Mouse (Mus musculus) gastrocnemius, postnatal 14 days (tissue): ENCODE data around the gene Rap2a. TPM values are rescaled to one million over a fixed set of nuclear protein-coding genes. Genes with fewer than 3 reads are reported as not detected.

Source experiments
- DNase-seq: peaks from one replicate; pipeline ENCODE4 v3.0.0; 2021; ENCODE audit warnings: mixed read lengths
- intact Hi-C: fragments of 180-260 bp; cut with DNase I; formaldehyde crosslinking; loops from one replicate; pipeline ENCODE4 v1.15.1; 2025; ENCODE audit warnings: low total_unique reads
- total RNA-seq, 2 experiments: library from RNA; stranded (reverse); gene quantifications; 2 replicates each; pipeline ENCODE4 v1.2.3; 2021

Rap2a gene
- total RNA-seq, 2 experiments from 2014 or later = 7.6 to 10.2 TPM

DNA sequence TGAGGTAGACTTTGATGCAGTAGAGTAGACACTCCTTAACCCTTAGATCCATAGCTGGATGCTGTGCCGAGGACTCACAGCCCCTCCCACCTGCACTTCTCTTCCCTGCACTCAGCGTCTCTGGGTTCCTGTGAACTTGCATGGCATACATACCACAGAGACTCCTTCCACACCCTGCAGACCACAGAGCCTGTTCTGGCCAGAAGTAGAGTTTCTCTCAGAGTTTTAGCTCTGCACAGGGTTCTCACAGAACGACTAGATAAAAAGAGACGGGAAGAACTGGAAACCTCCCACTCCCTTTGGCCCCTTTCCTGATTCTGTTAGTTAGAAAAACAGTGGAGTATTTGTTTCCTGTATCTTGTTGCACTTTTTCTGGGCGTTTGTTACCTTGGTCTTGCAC, 18.0 kb downstream of the Rap2a start:
- DNase-seq = no peak
- intact Hi-C loops = no loop called here

DNA sequence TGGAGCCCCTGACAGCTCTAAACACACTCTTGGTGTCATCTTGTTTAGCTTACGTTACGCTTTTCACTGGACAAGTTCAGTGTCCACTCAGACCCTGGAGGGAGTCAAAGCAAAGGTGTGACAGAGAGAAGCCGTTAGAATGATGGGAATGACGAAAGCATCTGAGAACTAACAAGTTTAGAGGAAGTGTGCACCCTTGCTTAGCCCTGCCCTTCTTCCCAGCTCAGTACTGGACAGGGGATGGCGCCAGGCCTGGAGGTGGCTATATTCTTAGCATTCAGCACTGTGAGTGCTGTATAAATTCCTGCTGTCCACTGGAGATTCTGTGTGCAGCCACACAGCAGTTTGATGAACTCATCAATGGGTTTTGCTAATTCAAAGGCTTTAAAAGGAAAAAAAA, 18.6 kb downstream of the Rap2a start:
- intact Hi-C loops = no loop called here
- DNase-seq = no peak

DNA sequence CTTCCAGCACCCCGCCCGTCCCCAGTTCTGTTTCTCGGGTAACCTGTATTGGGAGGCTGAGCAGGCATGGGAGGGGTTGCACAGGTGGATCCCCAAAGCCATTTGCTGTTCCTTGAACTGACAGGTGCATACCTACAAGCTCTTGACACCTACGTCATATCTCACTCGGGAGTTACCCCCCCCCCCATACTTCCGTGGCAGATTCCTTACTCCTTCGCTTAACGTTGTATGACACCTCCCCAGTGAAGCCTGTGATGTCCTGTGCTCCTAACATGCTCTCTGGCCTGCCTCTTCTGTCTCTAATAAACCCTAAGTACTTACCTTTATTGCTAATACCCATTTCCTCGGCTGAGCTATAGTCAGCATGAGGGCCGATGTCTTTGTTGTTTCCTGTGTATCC, 20.9 kb downstream of the Rap2a start:
- no peak for DNase-seq
- intact Hi-C loops = no loop called here

DNA sequence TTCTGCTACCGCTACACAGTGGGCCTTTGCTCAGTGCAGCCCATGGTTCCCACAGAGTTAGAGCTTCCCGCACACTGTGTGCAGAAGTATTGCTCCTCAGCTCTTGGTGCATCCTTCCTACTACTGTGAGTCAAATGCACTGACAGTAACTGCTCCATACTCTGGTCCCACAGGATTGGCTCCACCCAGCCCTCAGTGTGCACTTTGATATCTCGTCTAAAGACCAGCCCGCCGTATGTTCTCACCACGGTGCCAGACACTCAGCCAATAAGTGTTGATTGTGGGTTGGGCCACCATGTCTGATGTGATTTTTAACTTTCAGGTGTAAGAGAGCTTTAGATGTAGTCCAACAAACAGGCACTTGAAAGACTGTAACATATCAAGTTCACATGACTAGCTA, 21.4 kb downstream of the Rap2a start:
- DNase-seq = no peak
- intact Hi-C loops = no loop called here

DNA sequence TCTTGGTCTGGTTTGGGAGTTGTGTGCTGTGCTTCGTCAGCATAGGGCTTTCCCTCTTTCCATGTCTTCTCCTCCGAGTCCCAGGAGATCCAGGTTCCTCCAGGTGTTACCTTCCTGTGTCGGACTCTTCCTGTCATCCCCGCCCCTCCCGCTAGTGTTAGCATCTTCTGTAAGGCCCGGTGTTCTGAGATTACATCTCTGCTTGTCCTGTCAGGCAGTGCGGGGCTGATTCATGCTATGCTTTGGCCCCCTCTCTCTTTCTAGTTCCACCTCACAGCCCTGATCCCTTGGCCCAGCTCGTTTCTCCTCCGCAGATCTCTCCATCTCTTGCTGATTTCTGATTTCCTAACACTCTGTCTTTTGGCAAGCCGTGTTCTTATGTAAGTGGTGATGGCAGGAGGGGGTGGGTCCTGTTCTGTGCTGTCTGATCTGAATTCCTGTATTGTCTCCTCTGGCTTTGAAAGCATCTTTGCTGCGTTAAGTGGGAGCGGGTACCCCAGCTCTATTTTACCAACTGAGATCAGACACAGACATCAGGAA, 21.8 kb downstream of the Rap2a start:
- intact Hi-C loops = no loop called here
- DNase-seq = no peak

DNA sequence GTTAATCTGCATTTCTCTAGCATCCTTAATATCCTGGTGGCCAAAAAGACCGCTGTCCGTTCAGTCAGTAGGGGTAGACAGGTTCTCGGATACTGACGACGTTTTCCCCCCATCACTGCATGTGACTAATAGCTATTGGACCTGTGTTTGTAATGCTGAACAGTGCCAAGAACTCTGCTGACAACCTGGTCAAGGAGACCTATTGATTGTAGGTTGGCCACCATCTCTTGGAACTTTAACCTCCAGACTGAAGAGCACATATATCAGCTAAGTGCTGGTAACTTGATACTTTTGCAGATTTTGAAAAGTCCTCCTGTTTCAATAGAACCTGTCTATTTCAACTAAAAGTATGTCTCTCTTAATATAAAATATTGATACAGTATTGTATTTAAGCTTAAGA, 22.5 kb downstream of the Rap2a start:
- DNase-seq = no peak
- intact Hi-C loops = no loop called here

DNA sequence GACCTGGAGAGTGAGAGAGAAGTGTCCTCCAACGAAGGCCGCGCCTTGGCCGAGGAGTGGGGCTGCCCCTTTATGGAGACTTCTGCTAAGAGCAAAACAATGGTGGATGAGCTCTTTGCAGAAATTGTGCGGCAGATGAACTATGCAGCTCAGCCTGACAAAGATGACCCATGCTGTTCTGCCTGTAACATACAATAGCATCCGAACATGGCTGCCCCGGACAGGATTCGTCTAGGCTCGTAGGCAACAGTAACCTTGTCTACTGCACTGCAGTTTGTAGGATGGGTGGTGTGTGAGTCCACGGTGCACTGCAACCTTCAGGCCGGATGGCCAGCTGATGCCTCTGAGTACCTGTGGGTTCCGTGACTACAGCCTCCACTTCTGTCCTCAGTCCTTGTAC, 25.4 kb downstream of the Rap2a start:
- DNase-seq = no peak
- intact Hi-C loops = no loop called here

DNA sequence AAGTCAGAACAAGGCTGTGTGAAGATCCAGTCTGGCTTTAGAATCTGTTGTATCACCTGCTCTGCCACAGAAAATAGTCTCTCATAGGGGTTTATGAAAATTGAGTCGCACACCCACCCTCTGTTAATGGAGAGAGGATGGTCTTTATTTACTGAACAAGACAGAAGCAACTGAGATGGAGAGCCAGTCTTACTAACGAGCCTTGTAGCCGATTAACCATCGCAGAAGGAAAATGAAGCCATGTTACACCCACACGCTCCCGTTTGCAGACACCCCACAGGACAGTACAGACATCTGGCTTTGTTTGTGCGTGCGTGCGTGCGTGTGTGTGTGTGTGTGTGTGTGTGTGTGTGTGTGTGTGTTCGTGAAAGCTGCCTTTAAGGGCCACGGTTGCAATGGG, 26.2 kb downstream of the Rap2a start:
- intact Hi-C loops = no loop called here
- no peak for DNase-seq

DNA sequence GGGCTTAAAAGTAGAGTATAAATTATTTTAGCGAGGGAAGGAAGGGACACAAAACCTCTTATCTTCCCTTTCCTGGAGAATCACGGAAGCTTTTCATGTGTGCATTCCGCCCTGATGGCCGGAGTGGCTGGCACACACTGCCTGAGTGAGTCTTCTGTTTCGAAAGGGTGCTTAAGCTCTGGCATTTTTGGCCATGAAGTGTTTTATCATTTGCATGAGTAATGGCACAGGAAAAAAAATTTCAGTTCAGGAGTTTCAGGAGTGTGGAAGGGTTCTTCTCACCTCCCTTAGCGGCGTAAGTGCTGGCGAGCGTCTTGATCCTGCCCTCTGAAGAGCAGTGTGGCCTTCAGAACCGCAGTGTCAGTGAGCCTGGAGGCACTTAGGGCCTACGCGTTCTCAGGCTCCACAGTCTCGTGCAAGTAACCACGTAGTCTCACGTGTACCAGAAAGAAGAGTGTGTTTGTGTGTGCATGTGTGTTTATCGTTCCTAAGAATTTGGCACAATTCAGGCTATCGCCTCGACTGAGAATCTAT, 26.8 kb downstream of the Rap2a start:
- intact Hi-C loops = no loop called here
- no peak for DNase-seq

DNA sequence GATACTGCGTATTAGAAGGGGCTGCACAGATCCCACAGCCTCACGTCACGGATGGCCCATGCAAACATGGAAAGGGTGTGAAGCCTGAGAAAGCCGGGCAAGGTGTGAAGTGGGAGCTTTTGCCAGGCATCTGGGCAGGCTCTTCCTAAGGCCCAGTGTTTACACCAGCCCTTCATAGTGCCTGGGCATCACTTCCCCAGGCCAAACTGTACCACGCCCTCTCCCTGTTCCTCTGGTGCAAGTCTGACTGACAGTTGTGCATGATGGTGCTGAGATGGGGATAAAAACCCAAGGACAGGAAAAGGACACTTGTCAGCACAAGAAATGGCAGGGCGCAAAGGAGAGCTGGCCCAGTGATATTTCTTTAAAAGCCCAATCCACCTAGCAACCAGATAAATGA, 27.7 kb downstream of the Rap2a start:
- no peak for DNase-seq
- intact Hi-C loops = no loop called here

DNA sequence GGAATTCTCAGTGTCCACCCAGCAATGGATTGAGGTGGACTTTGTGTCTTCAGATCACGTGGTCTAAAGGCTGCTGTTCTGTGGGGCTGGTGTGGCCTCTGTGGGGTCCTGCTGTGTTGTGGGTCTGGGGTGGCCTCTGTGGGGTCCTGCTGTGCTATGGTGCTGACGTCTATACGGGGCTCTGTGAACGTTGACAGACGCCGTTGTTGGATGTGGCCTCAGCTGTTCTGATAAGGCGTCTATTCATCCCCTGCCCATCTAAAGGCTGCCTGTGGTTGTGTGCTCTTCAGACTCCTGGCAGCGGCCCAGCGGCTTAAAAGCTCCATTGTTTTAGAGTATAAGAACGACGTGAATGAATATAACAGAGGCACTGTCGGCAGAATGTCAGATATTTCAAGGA, 29.3 kb downstream of the Rap2a start:
- DNase-seq = no peak

DNA sequence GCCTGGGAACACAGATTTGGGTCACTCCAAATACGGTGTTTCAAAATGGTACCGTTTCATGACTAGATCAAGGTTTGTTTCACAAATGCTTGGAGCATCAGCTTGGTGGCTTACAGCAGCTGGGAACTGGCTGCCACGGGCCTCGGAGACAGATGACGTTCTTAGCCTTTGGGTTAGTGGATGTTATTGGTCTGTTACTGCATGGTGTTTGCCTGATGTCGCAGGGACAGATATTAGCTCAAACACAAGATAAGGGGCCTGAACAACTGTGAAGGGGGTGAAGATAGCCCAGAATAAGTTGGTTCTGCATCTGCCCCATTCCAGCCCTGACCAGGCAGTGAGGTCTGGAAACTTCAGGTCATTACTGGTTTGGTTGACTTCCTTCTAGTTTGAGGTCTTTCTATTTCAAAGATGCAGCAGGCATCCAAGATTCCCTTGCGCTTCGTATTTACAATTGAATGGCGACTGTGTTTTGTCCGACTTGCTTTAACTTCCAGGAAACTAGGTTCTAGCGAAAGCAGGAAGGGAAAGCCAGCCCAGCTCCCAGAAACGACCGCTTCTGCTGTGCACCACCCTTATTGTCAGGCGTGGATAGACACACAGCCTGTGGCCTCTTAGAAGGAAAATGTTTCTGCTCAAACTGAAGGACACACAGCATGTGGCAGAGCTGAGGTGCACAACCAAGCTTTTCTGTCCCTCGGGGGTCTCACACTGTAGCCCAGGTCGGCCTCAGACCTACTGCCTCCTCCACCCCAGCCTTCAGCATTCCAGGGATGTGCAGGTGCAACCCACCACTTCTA, 30.5 kb downstream of the Rap2a start:
- intact Hi-C loops = no loop called here
- DNase-seq = no peak

More for the DNA sequence above, 29.3 kb downstream of the Rap2a start:
- intact Hi-C loops = no loop called here

DNA sequence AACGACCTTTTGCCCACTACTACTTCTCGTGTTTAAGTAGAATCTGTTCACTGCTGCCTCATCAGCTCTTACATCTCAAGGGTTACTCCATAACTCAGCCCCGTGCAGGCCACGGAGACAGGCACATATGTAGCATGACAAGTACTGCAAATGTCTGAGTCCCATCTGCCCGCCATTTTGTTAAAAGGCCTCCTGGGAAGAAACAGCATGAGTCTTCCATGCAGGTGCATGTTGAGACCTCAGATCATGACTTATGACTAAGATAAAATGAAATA, 31.1 kb downstream of the Rap2a start:
- intact Hi-C loops = no loop called here
- DNase-seq = no peak

DNA sequence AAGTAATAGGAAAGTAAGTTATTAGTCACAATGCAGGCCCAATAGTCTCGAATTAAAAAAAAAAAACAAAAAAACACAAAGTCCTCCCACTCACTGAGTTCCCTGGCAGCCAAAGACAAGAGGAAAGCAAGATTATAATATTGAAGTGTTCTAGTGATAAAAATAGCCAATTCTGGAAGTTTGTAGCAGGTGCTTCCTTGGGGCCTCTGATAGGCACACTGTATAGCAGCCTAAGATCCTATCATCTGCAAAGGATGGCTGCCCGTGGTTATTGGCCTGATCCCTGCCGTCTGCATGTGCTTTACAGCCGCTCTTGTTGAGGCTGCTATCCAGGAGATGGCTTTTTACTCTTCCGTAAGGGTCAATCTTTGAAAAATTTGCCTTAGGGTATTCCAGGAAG, 33.6 kb downstream of the Rap2a start:
- DNase-seq = no peak
- intact Hi-C loops = no loop called here

DNA sequence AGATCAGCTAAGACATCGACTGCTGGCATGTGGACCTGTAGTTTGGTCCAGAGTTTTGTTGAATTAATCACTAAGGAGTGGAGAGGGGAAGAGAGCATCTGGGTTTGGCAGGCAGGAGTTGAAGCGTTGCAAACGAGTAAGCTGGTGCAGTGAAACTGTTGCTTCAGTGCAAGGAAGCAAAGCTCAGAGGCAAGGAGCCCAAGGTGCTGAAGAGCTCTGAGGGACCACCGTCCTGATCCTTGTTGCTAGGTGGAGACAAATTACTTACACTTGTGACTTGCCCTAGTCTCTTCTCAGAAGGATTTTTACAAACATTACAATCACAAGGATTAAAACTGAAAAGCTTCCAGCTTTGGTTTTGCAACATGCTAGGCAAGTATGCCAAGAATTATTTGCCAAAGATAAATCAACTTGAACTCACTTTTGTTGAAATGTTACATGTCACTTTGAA, 36.6 kb downstream of the Rap2a start:
- DNase-seq = peak; percentile 37
- intact Hi-C loops = no loop called here

DNA sequence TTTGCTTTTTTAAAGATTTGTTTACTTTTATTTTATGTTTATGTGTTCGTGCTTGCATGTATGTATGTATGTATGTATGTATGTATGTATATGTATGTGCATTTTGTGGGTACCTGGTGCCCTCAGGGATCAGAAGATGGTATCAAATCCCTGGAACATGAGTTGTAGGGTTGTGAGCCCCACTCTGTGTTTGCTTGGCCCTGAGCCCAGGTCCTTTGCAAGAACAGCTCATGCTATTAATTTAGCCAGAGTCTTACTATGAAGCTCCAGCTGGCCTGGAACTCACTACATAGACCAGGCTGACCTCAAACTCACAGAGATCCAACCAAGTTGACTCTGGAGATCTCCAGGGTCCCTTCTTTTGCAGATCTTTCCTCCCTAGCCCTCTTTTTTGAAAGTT, 37.1 kb downstream of the Rap2a start:
- peak; percentile 73 for DNase-seq
- intact Hi-C loops = no loop called here

DNA sequence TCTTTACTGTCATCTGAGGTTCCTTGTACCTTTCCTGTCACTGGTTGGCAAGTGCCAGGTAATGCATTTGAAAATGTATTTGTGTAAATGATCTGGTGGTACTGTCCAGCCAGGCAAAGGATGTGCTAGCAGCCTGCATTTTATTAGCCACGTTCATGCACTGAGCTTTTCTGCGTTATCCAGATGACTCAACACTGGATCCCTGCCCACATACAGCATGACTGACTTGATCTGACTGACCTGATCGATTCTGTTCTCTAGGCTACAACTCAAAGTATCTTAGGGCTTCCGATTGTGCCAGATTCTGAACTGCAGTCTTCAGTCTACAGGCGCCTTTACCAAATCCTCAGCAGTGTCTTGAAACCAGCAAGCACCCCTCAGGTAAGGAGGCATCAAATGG, 40.5 kb downstream of the Rap2a start:
- DNase-seq = no peak
- intact Hi-C loops = no loop called here

DNA sequence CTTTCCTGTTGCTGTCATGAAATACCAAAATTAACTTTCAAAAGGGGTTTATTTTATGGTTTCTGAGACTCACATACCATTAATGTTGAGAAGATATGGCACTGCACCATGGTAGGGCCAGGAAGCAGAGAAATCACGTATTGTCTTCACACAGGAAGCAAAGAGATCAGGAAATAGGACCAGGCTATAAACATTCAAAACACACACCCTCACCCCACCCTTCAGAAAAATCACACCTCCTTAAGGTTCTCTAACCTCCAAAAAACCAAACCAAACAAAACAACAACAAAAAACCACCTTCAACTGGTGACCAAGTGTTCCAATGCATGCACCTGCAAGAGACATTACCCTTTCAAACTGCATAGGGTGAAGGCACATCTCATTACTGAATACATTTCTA, 41.7 kb downstream of the Rap2a start:
- no peak for DNase-seq
- intact Hi-C loops = no loop called here

DNA sequence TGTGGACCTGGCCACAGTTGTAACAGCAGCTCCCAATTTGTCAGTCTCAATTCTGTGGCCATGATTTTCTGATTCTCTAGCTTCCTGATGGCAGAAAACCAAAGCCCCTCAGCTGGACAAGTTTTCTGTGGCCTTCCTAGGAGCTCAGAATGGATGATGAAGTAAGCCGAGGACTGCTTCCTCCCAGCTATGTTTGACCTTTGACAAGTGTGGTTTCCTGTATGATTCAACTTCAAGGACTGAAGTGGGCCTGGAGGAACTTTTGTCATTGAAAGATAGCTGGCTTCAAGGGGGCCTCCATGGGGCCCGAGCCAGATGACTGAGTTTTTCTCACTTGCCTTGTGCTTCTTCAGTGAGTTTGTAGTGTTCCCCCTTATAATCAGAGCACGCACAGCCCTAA, 42.6 kb downstream of the Rap2a start:
- intact Hi-C loops = no loop called here
- no peak for DNase-seq

DNA sequence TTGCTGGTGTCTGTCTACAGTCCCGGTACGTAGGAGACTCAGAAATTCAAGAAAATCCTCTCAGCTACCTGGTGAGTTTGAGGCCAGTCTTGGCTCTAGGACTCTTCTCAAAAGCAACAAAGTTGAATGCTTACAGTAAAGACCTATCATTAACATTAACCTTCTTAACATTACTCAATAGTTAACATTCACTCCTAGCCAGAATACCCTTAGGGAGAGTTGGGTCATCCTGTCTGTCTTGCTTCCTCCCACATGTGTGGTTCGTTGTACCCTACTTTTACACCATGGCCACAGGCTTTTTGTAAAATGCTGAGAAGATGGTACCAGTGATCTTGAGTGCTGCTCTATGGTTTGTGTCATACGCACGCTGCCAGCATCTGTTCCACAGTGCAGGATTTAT, 45.1 kb downstream of the Rap2a start:
- DNase-seq = no peak
- intact Hi-C loops = no loop called here

DNA sequence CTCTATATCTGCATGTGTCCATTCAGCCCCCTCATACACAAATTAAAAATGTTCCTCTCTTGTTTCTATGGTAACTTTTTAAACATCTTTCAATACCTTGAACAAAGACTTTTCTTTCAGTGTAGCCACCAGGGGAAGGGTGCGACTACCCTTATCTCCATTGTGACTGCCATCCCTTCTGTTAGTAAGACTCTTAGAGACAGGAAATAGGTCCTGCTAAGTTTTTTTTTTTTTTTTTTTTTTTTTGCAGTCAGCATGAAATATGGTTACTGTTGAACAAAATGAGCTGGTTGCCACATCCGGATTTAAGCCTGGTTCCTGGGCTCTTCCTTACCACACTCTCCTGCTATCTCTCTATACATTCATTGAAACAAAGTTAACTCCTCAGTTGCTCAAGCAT, 47.4 kb downstream of the Rap2a start:
- intact Hi-C loops = no loop called here
- DNase-seq = no peak

DNA sequence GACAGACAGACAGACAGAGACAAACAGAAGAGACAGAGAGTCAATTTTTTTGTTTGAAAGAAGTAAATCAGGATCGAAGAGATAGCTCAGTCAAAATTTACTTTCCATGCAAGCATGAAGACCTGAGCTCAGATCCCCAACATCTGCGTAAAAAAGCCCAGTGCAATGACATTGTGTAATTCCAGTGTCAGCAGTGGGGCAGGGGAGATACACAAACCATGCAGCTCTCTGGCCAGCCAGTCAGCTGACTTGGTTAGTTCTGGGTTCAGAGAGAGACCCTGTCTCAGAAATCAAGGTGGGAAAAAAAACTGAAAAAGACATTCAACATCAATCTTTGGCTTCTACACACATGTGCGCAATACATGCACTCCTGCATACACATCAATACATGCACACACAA, 55.1 kb downstream of the Rap2a start:
- intact Hi-C loops = no loop called here
- DNase-seq = no peak
